Mouse (Mus musculus) cerebellum, postnatal 25 days (tissue): ENCODE data around the gene Ctc1.

Experiments used
- DNase-seq, 2 experiments: peaks; one replicate each; pipeline ENCODE4 v3.0.0; 2021; ENCODE audit warnings: mixed read lengths in 2 of 2

Gene Ctc1

GRCm38 (mm10) chr11:69051771-69052170 is 36.1 kb downstream of the Ctc1 start:
- no peak for DNase-seq

DNA sequence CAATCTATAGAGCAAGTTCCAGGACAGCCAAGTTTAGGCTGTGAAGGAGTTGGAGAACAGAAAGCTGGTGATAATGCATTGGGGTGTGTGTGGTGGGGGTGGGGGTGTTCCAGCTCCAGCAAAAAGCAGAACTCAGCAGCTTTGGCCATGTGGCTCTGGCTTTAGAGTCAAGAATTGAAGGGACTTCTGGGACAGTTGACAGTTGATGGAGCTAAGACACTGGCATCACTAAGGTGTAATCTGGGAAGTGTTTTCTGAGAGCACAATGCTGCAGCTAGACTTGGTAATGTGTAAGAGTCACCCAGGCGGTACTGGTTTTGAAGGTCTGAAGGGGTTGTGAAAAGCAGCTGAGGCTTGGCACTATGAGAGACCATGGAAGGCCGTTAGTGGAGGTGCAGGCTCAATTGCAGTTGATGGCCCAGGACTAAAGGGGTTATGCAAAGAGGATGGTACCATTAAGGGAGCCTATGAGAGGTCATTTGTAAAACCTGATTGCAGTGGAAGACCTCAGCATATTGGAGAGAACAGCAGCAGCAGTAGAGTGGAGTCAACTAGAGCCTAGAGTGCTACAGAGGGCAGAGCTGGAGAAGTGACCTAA is 37.2 kb downstream of the Ctc1 start:
- no peak for DNase-seq

DNA sequence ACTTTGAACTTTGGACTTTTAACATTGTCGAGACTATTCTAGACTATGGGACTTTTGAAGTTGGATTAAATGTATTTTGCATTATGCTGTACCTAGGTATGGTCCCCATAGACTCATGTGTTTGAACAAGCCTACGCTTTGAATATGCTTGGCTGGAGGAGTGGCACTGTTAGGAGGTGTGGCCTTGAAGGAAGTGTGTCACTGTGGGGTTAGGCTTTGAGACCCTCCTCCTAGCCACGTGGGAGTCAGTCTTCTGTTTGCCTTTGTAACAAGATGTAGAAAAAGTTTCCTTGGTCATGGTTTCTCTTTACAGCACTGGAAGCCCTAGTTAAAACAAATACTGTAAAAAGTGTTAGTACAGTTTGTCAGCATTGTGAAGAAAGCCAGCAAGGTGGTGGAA is 38.1 kb downstream of the Ctc1 start:
- DNase-seq = no peak

DNA sequence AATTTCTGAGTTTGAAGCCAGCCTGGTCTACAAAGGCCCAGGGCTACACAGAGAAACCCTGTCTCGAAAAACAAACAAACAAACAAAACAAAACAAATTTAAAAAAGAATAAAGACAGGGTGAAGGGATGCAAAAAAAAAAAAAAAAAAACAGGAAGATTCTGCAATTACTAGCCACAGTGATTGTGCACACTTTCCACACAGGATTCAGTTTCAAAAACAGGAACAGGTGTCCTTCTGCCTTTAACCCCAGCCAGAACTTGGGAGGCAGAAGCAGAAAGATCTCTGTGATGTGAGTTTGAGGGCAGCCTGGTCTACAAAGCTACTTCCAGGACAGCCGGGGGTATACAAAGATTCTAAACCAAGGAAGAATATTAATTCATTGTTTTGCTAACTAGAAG is 42.6 kb downstream of the Ctc1 start:
- DNase-seq = no peak

GRCm38 (mm10) chr11:69058729-69059356 is 43.1 kb downstream of the Ctc1 start:
- DNase-seq = peak in 1 of 2 experiments; percentile 34

DNA sequence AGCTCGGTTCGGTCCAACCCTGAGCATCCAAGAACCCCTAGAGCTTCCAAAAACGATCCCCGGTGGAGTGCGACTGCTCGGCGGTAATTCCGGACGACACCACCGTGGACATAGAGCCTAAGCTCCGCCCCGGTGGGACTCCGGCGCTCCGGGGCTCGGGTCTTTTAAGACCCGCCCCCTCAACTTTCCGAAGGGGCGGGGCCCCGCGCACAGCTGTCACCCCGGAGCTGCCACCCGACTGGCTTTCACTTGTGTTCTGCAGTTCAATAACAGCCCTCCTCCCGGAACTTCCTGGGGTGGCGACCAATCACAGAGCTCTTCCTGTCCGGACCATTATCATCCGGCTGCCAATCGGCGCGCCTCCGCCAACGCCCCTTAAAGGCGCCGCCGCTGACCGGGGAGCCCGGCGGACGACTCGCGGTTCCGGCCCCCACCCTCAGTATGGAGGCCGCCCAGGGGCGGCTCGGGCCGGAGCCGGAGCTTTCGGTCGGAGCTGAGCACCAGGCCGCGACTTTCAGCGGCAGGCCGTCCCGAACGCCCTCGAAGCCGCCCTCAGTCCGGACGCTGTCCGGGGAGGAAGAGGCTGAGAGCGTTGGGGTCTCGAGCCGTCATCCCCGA is 43.8 kb downstream of the Ctc1 start, which contains the start of gene Borcs6:
TSS of gene Borcs6 (plus strand) at position 361 of the 618 bp plus-strand sequence.
- DNase-seq = peak; percentile 94 to 95

- DNase-seq = peak in 1 of 2 experiments; percentile 77
Measured at GRCm38 (mm10) chr11:69059975-69060411, 44.3 kb downstream of the Ctc1 start.

DNA sequence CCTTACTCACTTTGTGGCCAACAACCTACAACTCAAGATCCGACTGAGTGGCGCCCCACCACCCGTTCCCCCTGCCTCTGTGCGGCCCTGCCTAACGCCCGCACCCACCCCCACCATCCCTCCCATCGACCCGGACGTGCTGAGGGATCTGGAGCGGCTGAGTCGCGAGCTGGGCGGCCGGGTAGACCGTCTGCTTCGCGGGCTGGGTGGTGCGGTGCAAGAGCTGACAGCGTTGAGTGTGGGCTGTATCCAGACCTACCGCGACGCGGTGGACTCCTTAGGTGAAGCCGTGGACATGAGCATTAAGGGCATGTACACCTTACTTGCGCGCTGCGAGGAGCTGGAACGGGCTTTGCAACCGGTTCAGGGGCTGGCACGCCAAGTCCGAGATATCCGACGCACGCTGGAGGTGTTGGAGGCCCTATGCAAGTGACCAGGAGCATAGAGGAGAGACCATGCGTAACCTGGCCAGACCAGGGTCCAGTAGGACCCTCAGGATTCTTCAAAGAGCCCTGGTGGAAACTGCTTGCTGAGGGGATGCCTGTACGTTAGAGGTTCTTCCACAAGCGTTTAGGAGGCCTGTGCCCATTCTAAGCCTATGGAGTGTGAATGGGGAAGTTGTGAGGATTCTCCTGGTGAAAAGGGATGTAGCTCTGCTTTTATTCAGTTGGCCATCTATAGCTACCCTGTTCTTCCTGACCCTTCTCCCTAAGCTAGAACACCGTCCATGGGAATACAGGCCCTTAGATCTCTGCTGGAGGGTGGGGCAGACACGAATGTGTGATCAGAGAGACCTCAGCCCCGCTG is 44.9 kb downstream of the Ctc1 start:
- peak; percentile 66 for DNase-seq

DNA sequence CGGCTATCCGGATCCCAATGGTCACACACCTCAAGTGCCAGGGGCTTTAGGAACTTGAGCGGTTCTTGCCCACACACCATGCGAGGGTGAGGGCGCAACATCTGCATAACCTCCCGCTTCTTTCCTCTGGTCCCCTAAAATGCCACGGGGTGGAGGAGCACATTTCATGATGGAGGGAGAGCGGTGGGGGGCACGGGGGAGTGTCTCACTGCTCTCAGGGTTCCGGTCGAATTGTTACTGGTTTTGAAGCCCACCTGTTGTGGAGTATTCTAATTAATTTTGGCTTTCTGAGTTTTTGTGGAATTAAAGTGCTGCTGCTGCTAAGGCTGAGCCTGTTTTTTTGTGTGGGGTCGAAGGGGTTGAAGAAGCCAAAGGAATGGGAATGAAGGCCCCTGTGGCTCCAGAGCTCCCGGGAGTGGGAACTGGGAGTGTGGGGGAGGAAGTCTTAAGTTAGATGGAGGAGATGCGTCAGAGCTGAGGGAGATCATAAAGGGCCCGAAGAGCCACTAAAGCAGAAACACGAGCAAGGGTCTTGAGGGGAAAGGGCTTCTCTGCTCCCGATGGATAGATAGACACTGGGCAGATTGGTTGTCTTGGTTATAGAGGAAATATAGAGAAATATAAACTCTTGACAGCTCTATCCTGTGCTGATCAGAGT is 45.7 kb downstream of the Ctc1 start:
- peak; percentile 25 to 50 for DNase-seq

DNA sequence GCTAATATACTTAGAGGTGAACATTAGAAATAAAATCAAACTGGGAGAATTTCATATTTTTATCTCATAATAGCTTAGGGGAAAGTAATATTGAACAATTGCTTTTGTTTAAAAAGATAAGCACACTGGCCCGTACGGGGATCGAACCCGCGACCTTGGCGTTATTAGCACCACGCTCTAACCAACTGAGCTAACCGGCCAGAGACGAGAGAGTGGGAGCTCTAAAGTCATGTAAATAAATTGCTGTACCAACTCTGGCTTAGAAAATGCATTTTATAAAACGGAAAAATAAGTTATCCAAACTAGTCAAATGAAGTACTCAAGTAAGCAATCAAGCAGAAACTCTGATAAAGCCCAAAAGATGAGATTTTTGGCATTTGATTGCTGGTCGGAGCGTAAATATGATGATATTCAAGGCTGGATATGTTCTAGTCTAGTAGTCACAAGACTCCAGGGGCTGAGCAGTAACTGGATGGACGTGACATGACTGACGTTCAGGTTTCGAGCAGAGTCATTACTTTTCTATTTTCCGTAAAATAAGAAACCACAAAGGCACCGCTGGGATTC is 46.6 kb downstream of the Ctc1 start:
- DNase-seq = peak; percentile 76 to 88

DNA sequence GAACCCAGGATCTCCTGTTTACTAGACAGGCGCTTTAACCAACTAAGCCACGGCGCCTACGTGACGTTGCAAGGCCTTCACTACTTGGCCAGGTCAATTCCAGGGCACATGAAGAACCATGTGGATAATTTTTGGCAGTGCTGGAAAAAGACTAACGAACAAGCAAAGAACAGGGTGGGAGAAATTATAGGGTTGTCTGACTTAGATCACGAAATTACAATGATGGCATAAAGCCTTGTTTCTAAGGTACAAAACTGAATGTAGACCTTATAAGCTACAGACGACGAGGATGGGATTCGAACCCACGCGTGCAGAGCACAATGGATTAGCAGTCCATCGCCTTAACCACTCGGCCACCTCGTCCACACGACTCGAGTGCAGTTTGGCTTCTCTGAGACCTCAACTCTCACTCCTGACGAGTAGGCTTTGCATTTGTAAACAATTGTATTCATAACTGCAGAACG is 47.1 kb downstream of the Ctc1 start:
- DNase-seq = peak; percentile 95 to 97

GRCm38 (mm10) chr11:69063413-69064201 is 47.9 kb downstream of the Ctc1 start:
- peak; percentile 88 to 91 for DNase-seq

- no peak for DNase-seq
Measured at GRCm38 (mm10) chr11:69064259-69065133, 48.8 kb downstream of the Ctc1 start.

DNA sequence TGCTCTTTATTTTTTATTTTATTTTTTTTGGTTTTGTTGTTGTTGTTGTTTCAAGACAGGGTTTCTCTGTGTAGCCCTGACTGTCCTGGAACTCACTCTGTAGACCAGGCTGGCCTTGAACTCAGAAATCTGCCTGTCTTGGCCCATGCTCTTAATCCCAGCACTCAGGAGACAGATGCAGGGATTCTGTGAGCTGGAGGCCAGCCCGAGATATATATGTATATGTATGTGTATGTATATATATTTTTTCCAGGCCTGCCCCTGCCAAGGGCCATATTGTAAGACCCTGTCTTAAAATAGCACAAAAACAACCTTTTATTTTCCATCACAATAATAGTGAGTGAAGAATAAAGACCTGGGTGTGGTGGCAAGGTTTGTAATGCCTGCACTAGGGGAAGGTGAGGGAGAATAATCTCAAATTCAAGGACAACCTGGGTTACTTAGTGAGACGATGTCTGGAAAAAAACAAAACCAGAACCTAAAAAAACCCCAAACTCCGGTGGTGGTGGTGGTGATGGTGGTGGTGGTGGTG is 49.7 kb downstream of the Ctc1 start:
- peak in 1 of 2 experiments; percentile 33 for DNase-seq

DNA sequence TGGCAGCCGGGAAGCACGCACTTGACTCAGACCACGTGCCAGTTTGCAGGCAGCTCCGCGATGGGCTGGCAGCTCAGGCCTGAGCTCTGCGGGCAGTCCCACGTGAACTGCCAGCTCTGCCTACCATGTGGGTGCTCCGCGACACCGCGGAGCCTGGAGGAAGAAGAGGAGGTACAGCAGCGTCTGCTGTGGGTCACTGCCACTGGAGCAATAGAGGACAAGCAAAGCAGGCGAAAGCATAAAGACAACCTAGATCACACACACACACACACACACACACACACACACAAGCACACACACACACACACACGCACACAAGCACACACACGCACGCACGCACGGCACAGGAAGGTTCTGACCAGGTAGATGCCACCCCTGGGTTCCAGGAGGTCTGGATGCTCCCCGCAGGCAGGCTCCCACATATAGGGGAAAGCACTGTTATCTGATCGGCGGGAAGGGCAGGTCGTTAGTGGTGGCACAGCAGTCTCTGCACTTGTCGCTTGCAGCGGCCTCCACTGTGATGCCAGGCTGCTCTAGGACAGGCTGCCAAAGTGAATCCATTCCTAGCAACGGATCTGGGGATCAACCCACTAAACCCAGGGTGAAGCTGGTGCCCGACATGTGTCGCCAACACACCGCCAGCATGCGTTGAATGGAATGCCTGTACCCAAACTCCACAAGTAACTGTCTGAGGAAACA is 50.6 kb downstream of the Ctc1 start:
- DNase-seq = peak; percentile 72 to 77

- peak; percentile 94 to 96 for DNase-seq
Measured at GRCm38 (mm10) chr11:69066956-69067355, 51.2 kb downstream of the Ctc1 start.

DNA sequence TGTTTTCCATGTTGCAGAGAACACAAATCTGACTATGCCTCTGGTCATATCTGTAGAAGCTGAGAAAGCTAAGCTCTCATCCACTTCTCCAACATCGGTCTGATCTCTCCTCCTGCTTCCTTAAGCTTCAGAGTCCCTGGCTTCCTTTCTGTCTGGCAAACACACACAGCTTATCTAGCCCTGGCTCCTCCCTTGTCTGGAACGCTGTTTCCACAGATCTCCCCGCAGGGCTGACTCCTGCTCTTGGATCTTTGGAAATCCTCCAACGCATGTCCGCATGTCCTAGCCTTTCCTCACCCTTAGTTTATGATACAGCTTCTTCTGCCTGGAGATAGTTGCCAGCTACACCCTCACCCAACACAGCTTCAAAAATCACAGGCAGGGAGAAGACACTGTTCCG is 51.9 kb downstream of the Ctc1 start:
- no peak for DNase-seq

DNA sequence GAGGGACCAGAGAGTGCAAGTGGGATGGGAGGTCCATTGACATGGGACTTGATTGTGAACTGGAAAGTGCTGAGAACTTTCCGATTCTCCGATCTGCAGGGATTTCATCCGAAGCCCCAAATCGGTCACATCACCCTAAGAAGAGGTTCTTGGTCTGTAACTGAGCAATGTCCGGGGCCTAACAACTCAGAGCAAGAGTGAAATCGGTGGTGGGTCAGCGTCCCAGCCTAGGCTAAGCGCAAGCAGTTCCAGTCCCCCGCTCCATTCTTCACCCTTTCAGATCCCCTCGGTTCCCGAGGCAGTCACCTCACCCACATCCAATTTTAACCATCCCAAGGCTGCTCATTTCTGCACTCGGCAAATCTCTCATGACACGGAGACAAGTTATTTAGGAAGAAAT is 54.4 kb downstream of the Ctc1 start:
- DNase-seq = peak in 1 of 2 experiments; percentile 53

DNA sequence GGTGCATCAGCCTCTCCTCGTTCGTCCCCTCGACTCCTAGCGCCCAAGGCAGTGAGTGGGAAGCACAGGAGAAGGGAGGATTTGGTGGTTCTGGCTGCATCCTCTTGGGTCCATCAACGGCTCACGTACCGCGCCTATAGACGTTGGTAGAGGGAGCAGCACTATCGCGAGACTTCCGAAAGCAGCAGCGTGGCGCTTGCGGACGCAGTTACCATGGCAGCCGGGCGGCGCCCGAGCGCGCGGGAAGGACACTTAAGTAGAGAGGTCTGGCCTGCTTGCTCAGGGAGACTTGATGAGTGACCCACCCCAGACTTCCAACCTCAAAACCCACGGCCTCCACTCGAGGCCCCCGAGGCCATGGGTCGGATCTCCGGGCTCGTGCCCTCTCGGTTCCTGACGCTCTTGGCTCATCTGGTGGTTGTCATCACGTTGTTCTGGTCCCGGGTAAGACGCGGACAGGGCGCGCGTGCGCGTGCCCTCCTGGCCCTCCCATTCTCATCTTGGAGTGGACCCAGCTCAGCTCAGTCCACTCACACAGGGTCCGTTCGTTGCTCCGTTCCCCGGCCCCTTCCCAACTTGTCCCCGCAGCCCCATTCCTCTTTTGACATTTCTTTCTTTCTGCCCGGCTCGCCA is 55.0 kb downstream of the Ctc1 start, which contains the start of gene Tmem107:
TSS of gene Tmem107 (plus strand) at position 217 of the 633 bp plus-strand sequence.
- DNase-seq = peak; percentile 96 to 97
